Mouse (Mus musculus) heart, adult 2 months (tissue): ENCODE data around the gene Endou.

Source experiments
- CTCF ChIP-seq: fragments of 200-600 bp; IDR thresholded peaks from 2 replicates; pipeline ENCODE4 v1.8.1; 2022; ENCODE audit warnings: antibody characterized with exemption, mild to moderate bottlenecking, moderate library complexity
- EP300 ChIP-seq: fragments of 200-500 bp; IDR thresholded peaks from 2 replicates; pipeline ENCODE4 v1.6.1; 2011; ENCODE audit warnings: low read depth, low read length, control low read depth; ENCODE audit not compliant: insufficient read depth
- POLR2A ChIP-seq: fragments of 200-500 bp; IDR thresholded peaks from 2 replicates; pipeline ENCODE4 v1.6.1; 2011; ENCODE audit warnings: mild to moderate bottlenecking, low read depth, low read length, control low read depth; ENCODE audit not compliant: insufficient read depth

DNA sequence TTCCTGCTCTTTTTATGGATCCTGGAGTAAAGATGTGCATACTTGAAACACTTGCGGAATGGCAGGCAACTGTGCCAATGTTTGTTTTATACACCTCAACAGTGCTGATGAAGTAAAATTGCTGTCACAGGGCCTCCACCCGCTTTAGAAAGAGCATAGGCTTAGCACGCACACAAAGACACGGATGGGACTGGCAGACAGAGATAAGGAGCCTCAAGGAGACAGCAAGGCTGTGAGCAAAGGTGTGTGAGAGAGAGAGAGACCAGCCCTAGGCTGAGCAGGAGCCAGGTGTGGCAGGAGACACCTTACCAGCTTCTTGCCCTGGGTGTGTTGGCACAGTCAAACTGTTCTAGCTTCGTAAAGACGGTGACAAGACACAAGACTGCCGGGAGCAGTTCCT is 7.8 kb upstream of the Endou start:
- TF ChIP-seq CTCF (no peak), POLR2A (no peak), EP300 (no peak)
